Mouse (Mus musculus): ENCODE results near the gene Clip2. TPM values are rescaled to one million over a fixed set of nuclear protein-coding genes. Genes with fewer than 3 reads are reported as not detected.
A peak's percentile ranks its signal among the peaks of the same experiment; 100 is the strongest.

Gene Clip2
- polyA plus RNA-seq (2015; fragmentation: Nextera tagmentation; extraction: Ambion mirVana): 5.4 and 5.8 TPM in 2 replicates

DNA sequence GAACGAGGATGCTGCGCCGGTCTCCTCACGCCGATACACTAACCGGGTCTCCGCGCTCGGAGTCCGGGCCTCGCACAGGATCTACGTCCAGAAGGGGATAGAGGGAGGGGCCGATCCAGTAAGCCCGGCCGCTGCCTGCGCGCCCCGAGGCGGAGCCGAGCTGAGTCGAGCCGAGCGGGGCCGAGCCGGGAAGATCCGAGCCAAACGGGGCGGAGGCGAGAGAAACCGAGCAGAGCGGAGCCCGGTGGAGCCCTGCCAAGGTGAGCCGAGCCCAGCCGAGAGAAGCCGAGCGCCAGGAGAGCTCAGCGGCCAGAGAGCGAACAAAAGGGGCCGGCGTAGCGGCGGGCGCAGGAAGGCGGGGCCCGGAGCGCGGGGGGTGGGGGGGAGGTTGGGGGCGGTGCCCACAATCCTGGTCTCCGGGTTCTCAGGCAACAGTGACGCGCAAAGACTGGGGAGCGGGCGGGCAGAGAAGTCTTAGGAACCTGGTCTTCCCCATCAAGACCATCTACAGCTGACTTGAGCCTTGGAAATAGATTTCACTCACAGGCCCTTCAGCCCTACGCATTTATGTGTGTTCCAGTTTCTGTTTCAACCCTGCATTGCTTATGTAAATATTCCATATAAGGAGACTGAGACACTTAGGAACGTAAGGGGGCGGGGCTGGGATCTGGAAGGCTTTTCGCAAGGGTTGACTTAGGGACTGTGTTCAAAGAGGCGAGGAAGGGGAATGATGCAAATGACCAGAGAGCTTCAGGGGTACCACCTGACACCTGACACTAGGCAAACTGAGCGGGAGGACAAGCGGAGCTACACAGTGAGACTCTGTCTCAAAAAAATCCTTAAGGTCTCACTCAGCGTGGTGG is at the start of gene Clip2:
Gene Clip2 (minus strand): TSS at position 325 of the 863 bp plus-strand sequence.
- Histone ChIP-seq H3K27ac (peak within 1 kb of the TSS; percentile 97), H3K4me1 (peaks cover 56% of the 10 kb centered on the region), H3K4me2 (peak within 1 kb of the TSS; percentile 80), H3K4me3 (peak within 1 kb of the TSS; percentile 85), H3K9ac (peak within 1 kb of the TSS; percentile 89), H3K9me3 (no peaks in the 10 kb centered on the region; the same call in 1 of the 2 replicates), H3K27me3 (no peaks in the 10 kb centered on the region), H3K36me3 (0 out of 2 replicates have a peak, but pooled peaks cover 3% of the 10 kb centered on the region)
- under 1% methylated on average over 61 of the region's 61 CpGs for WGBS
- ATAC-seq (ENCODE audit: insufficient number of reproducible peaks, insufficient read depth, low FRiP score, low TSS enrichment, low read depth): peak; percentile 91

GRCm38 (mm10) chr5:134597711-134598110 is 45.5 kb upstream of the Clip2 start:
- WGBS: 91% methylated on average over 10 of the region's 10 CpGs
- H3K4me1 ChIP-seq: no peaks in the 10 kb centered on the region
- H3K27ac ChIP-seq: no peak overlapping the region
- no peak overlapping the region for H3K4me3 ChIP-seq
- H3K9ac ChIP-seq: no peak overlapping the region
- no peaks in the 10 kb centered on the region for H3K9me3 ChIP-seq
- H3K27me3 ChIP-seq: no peaks in the 10 kb centered on the region
- H3K36me3 ChIP-seq: peaks cover 69% of the 10 kb centered on the region
- no peak overlapping the region for H3K4me2 ChIP-seq
- ATAC-seq (ENCODE audit: insufficient number of reproducible peaks, insufficient read depth, low FRiP score, low TSS enrichment, low read depth): no peak

DNA sequence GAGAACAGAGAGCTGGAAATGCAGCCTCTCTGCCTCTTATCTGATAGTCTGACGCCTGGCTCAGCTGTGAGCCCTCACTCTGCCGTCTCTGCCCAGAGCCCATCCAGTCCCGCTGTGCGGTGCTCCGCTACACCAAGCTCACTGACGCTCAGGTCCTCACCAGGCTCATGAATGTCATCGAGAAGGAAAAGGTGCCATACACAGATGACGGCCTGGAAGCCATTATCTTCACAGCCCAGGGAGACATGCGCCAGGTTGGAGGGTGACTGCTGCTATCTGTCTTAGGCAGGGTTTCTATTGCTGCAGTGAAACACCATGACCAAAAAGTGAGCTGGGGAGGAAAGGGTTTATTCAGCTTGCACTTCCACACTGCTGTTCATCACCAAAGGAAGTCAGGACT is 40.9 kb upstream of the Clip2 start:
- peaks cover 95% of the 10 kb centered on the region for H3K36me3 ChIP-seq
- no peak overlapping the region for H3K4me2 ChIP-seq
- no peak overlapping the region for H3K4me3 ChIP-seq
- no peaks in the 10 kb centered on the region for H3K4me1 ChIP-seq
- no peak overlapping the region for H3K9ac ChIP-seq
- ATAC-seq (ENCODE audit: insufficient number of reproducible peaks, insufficient read depth, low FRiP score, low TSS enrichment, low read depth): no peak
- H3K27me3 ChIP-seq: no peaks in the 10 kb centered on the region
- no peak overlapping the region for H3K27ac ChIP-seq
- no peaks in the 10 kb centered on the region for H3K9me3 ChIP-seq
- 88% methylated on average over 9 of the region's 9 CpGs for WGBS

DNA sequence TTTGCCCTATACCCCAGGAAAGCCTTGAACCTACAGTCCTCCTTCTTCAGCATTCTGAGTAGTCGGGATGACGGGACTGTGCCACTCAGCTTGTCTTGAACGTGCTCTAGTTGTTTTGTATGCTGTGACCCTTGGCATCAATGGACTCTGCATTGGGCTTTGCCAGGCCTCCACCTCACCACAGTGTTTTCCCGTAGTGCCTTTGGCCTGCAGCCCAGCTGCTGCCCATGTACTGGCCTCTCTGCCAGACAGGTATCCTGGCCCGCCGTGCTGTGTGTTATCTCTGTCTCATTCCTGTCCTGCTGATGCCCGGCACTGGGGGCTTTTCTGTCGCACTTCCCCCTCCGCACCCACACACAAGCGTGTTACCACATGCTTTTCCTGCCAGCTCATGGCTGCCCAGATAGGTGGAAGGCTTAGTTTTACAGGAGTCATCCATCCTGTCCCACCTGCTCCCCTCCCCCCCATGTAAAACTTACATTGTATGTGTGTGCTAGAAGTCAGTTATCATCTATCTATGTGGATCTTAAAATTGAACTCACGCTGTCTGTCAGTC is 39.9 kb upstream of the Clip2 start:
- H3K36me3 ChIP-seq: peaks cover 93% of the 10 kb centered on the region
- no peaks in the 10 kb centered on the region for H3K27me3 ChIP-seq
- H3K4me2 ChIP-seq: no peak overlapping the region
- no peak overlapping the region for H3K4me3 ChIP-seq
- no peak overlapping the region for H3K9ac ChIP-seq
- ATAC-seq (ENCODE audit: insufficient number of reproducible peaks, insufficient read depth, low FRiP score, low TSS enrichment, low read depth): no peak
- no peak overlapping the region for H3K27ac ChIP-seq
- H3K4me1 ChIP-seq: no peaks in the 10 kb centered on the region
- 87% methylated on average over 11 of the region's 11 CpGs for WGBS
- H3K9me3 ChIP-seq: no peaks in the 10 kb centered on the region

DNA sequence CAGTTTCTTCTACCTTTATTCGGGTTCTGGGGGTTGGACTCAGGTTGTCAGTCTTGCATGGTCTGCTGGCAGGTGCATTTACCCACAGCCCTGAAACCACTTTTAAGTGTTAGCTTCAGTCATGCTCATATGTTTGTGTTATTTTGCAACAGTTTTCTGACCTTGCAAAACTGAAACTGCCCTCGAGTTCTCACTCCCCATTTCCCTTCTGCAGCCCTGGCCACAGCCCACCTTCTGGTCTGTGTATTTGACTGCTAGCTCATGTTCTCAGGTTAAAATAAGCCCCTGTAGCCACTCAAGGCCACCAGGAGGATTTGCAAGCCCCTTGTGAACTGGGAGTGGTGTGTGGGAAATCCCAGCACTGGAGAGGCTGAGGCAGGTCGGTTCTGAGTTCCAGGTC is 37.7 kb upstream of the Clip2 start:
- H3K36me3 ChIP-seq: peaks cover 80% of the 10 kb centered on the region
- H3K9me3 ChIP-seq: no peaks in the 10 kb centered on the region
- no peaks in the 10 kb centered on the region for H3K27me3 ChIP-seq
- no peaks in the 10 kb centered on the region for H3K4me1 ChIP-seq
- 85% methylated on average over 3 of the region's 3 CpGs for WGBS
- H3K9ac ChIP-seq: no peak overlapping the region
- H3K4me3 ChIP-seq: no peak overlapping the region
- H3K27ac ChIP-seq: no peak overlapping the region
- ATAC-seq (ENCODE audit: insufficient number of reproducible peaks, insufficient read depth, low FRiP score, low TSS enrichment, low read depth): no peak
- no peak overlapping the region for H3K4me2 ChIP-seq

GRCm38 (mm10) chr5:134584798-134585197 is 32.6 kb upstream of the Clip2 start:
- H3K4me2 ChIP-seq: no peak overlapping the region
- 87% methylated on average over 5 of the region's 5 CpGs for WGBS
- H3K27me3 ChIP-seq: no peaks in the 10 kb centered on the region
- no peak overlapping the region for H3K9ac ChIP-seq
- no peak for ATAC-seq (ENCODE audit: insufficient number of reproducible peaks, insufficient read depth, low FRiP score, low TSS enrichment, low read depth)
- H3K36me3 ChIP-seq: peaks cover 31% of the 10 kb centered on the region
- H3K4me3 ChIP-seq: no peak overlapping the region
- H3K4me1 ChIP-seq: peaks cover 13% of the 10 kb centered on the region
- H3K9me3 ChIP-seq: no peaks in the 10 kb centered on the region
- no peak overlapping the region for H3K27ac ChIP-seq

DNA sequence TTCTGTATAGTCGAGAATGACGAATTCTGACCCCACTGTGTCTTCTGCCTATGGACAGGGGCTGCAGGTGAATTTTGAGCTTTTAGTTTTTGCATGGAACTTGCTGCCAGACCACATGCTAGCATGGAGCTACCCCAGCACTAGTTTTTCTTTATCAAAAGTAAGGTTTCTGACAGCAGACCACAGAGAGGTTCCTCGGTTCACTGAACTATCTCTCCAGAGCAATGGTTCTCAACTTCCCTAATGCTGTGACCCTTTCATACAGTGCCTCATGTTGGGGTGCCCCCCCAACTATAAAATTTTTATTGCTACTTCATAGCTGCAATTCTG is 31.6 kb upstream of the Clip2 start:
- Histone ChIP-seq H3K9me3 (no peaks in the 10 kb centered on the region), H3K27me3 (no peaks in the 10 kb centered on the region), H3K4me1 (peaks cover 13% of the 10 kb centered on the region), H3K27ac (no peak overlapping the region), H3K9ac (peak overlapping the region; percentile 79), H3K36me3 (peaks cover 24% of the 10 kb centered on the region), H3K4me3 (peak overlapping the region; percentile 64), H3K4me2 (peak overlapping the region; percentile 91)
- 73% methylated on average over 3 of the region's 3 CpGs for WGBS
- ATAC-seq (ENCODE audit: insufficient number of reproducible peaks, insufficient read depth, low FRiP score, low TSS enrichment, low read depth): no peak

- H3K36me3 ChIP-seq: peaks cover 18% of the 10 kb centered on the region
- 0 out of 2 replicates have a peak overlapping the region, but pooled peaks have one; percentile 35 for H3K27ac ChIP-seq
- ATAC-seq (ENCODE audit: insufficient number of reproducible peaks, insufficient read depth, low FRiP score, low TSS enrichment, low read depth): no peak
- peak overlapping the region; percentile 79 for H3K9ac ChIP-seq
- 29% methylated on average over 15 of the region's 15 CpGs for WGBS
- no peaks in the 10 kb centered on the region for H3K9me3 ChIP-seq
- peak overlapping the region; percentile 64 for H3K4me3 ChIP-seq
- H3K27me3 ChIP-seq: no peaks in the 10 kb centered on the region
- peak overlapping the region; percentile 91 for H3K4me2 ChIP-seq
- H3K4me1 ChIP-seq: peaks cover 13% of the 10 kb centered on the region
Observed at GRCm38 (mm10) chr5:134583006-134583883, 31.0 kb upstream of the Clip2 start.

GRCm38 (mm10) chr5:134582221-134582907 is 30.1 kb upstream of the Clip2 start:
- Histone ChIP-seq H3K9ac (peak overlapping the region; percentile 79), H3K4me1 (peaks cover 13% of the 10 kb centered on the region), H3K9me3 (no peaks in the 10 kb centered on the region), H3K27me3 (no peaks in the 10 kb centered on the region), H3K27ac (0 out of 2 replicates have a peak overlapping the region, but pooled peaks have one; percentile 35), H3K36me3 (peaks cover 12% of the 10 kb centered on the region), H3K4me3 (peak overlapping the region; percentile 64), H3K4me2 (peak overlapping the region; percentile 91)
- peak; percentile 84 for ATAC-seq (ENCODE audit: insufficient number of reproducible peaks, insufficient read depth, low FRiP score, low TSS enrichment, low read depth)
- 8% methylated on average over 27 of the region's 30 CpGs for WGBS

DNA sequence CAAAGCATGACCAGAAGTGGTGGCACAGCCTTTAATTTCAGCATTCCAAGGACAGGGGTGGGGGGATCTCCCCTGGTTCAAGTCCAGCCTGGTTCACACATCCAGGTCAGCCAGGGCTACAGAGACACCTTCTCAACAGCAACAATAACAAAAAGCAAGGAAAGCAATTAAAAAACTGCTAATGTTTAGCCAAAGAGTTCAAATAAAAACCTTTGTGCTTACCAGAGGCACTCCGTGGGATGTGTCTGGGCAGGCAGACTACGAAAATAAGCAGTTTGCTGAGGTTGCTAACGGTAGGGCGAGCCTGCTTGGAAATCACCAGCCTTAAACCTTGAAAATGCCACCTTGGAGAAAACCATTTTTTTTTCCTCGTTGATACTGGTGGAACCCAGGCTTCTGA is 28.9 kb upstream of the Clip2 start, which contains the start of gene Rfc2:
Gene Rfc2 (plus strand): TSS at position 221 of the 400 bp plus-strand sequence.
- Histone ChIP-seq H3K4me2 (no peak within 1 kb of the TSS), H3K4me3 (no peak within 1 kb of the TSS), H3K27ac (peak within 1 kb of the TSS; percentile 30; the same call in 1 of the 2 replicates), H3K36me3 (0 out of 2 replicates have a peak, but pooled peaks cover under 1% of the 10 kb centered on the region), H3K9me3 (no peaks in the 10 kb centered on the region), H3K27me3 (no peaks in the 10 kb centered on the region), H3K9ac (no peak within 1 kb of the TSS), H3K4me1 (peaks cover 13% of the 10 kb centered on the region)
- ATAC-seq (ENCODE audit: insufficient number of reproducible peaks, insufficient read depth, low FRiP score, low TSS enrichment, low read depth): no peak
- WGBS: 75% methylated on average over 5 of the region's 5 CpGs

DNA sequence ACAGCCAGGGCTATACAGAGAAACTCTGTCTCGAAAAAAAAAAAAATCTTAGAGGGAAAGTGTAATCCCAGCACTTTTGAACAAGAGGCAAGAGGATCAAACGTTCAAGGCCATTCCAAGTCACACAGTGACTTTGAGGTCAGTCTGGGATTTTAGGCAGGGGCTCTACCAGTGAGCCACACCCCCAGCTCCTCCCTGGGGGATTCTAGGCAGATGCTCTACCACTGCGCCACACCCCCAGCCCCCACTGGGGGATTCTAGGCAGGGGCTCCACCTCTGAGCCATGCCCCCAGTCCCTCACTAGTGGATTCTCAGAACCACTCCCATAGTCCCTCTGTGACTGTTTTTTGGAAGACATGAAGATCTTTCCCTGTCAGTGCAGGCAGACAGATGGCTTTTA is 26.9 kb upstream of the Clip2 start:
- peaks cover 11% of the 10 kb centered on the region for H3K4me1 ChIP-seq
- no peak overlapping the region for H3K4me2 ChIP-seq
- no peak overlapping the region for H3K27ac ChIP-seq
- no peak overlapping the region for H3K4me3 ChIP-seq
- no peak overlapping the region for H3K9ac ChIP-seq
- ATAC-seq (ENCODE audit: insufficient number of reproducible peaks, insufficient read depth, low FRiP score, low TSS enrichment, low read depth): no peak
- 69% methylated on average over 3 of the region's 3 CpGs for WGBS
- H3K9me3 ChIP-seq: no peaks in the 10 kb centered on the region
- no peaks in the 10 kb centered on the region for H3K27me3 ChIP-seq
- H3K36me3 ChIP-seq: no peaks in the 10 kb centered on the region
